Mouse (Mus musculus) limb, embryonic 15.5 days (tissue): ENCODE results near the gene Carmil2. TPM values are rescaled to one million over a fixed set of nuclear protein-coding genes. Genes with fewer than 3 reads are reported as not detected.

Source experiments
- ATAC-seq: fragments of 200-750 bp; cut with Nextera tagmentation; 2 replicates; pipeline ENCODE4 v1.8.0; 2017; ENCODE audit warnings: low read depth, moderate TSS enrichment; ENCODE audit not compliant: insufficient number of reproducible peaks, low FRiP score, low TSS enrichment
- H3K27ac ChIP-seq: fragments of 300-500 bp; sonication (generic); 2 replicates; pipeline ENCODE4 v1.5.1; 2015; ENCODE audit warnings: moderate library complexity, mild to moderate bottlenecking, inconsistent platforms
- H3K27me3 ChIP-seq: fragments of 300-500 bp; sonication (generic); 2 replicates; pipeline ENCODE4 v1.6.1; 2015; ENCODE audit warnings: inconsistent platforms
- H3K36me3 ChIP-seq: fragments of 300-500 bp; sonication (generic); 2 replicates; pipeline ENCODE4 v1.6.1; 2015; ENCODE audit warnings: inconsistent platforms
- H3K4me1 ChIP-seq: fragments of 300-500 bp; sonication (generic); 2 replicates; pipeline ENCODE4 v1.6.1; 2015; ENCODE audit warnings: inconsistent platforms
- H3K4me2 ChIP-seq: fragments of 300-500 bp; sonication (generic); 2 replicates; pipeline ENCODE4 v1.6.1; 2015; ENCODE audit warnings: mild to moderate bottlenecking, inconsistent platforms
- H3K4me3 ChIP-seq: fragments of 300-500 bp; sonication (generic); 2 replicates; pipeline ENCODE4 v1.5.1; 2015; ENCODE audit warnings: mild to moderate bottlenecking, inconsistent platforms
- H3K9ac ChIP-seq: fragments of 300-500 bp; sonication (generic); 2 replicates; pipeline ENCODE4 v1.6.1; 2015; ENCODE audit warnings: inconsistent platforms
- H3K9me3 ChIP-seq: fragments of 300-500 bp; sonication (generic); 2 replicates; pipeline ENCODE4 v1.6.1; 2016; ENCODE audit warnings: inconsistent platforms
- WGBS: fragments of 180-500 bp; shearing (Covaris S2); methylation state at CpG from one replicate; pipeline ENCODE4 v1.1.7; 2015; 5-methylcytosine and 5-hydroxymethylcytosine counted together
- polyA plus RNA-seq: library from polyadenylated mRNA; unstranded; fragments of >200 nt; fragmentation: Nextera tagmentation; extraction: Ambion mirVana; gene quantifications from 2 replicates; pipeline ENCODE4 v1.2.1, GENCODE M21; 2015

Carmil2 gene
- polyA plus RNA-seq, 1 experiment from 2014 or later, result 0.47 TPM

- H3K27me3 ChIP-seq, result no peaks in the 10 kb centered on the region
- no peaks in the 10 kb centered on the region for H3K9me3 ChIP-seq
- WGBS, result 92% methylated on average over 8 of the region's 8 CpGs
- ATAC-seq, result no peak
- H3K4me2 ChIP-seq, result no peak overlapping the region
- H3K27ac ChIP-seq, result no peak overlapping the region
- H3K9ac ChIP-seq, result no peak overlapping the region
- no peak overlapping the region for H3K4me3 ChIP-seq
- H3K36me3 ChIP-seq, result peaks cover 13% of the 10 kb centered on the region
- peaks cover 21% of the 10 kb centered on the region for H3K4me1 ChIP-seq
Observed at GRCm38 (mm10) chr8:105708675-105709074, 22.6 kb downstream of the Carmil2 start.

GRCm38 (mm10) chr8:105709317-105709716 lies 23.2 kb downstream of the Carmil2 start:
- H3K9ac ChIP-seq, result no peak overlapping the region
- ATAC-seq, result no peak
- no peaks in the 10 kb centered on the region for H3K27me3 ChIP-seq
- H3K4me1 ChIP-seq, result peaks cover 21% of the 10 kb centered on the region
- no peak overlapping the region for H3K4me2 ChIP-seq
- no peaks in the 10 kb centered on the region for H3K9me3 ChIP-seq
- H3K36me3 ChIP-seq, result peaks cover 7% of the 10 kb centered on the region
- H3K27ac ChIP-seq, result no peak overlapping the region
- 79% methylated on average over 12 of the region's 14 CpGs for WGBS
- H3K4me3 ChIP-seq, result no peak overlapping the region

- Histone ChIP-seq H3K4me2 (no peak overlapping the region), H3K36me3 (peaks cover 10% of the 10 kb centered on the region), H3K4me1 (peaks cover 11% of the 10 kb centered on the region), H3K27me3 (no peaks in the 10 kb centered on the region), H3K27ac (no peak overlapping the region), H3K4me3 (no peak overlapping the region), H3K9me3 (no peaks in the 10 kb centered on the region), H3K9ac (no peak overlapping the region)
- ATAC-seq, result no peak
- 90% methylated on average over 3 of the region's 3 CpGs for WGBS
Observed at GRCm38 (mm10) chr8:105712286-105712685, 26.2 kb downstream of the Carmil2 start.

DNA sequence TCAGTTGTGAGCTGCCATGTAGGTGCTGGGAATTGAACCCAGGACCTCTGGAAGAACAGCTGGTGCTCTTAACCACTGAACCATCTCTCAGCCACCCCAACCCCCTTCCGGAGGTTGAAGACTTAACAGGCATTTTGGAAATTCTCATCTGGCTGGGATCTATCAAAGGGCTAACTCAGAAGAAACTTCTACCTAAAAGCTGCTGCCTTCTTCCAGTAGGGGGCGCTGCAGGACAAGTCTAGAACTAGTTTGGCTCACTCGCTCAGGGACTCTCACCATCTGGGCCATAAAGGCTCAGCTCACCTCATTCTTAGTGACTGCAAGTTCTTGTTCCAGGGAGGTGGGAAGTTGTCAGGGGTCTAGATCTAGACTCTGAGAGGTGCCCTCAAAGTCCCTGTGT lies 28.1 kb downstream of the Carmil2 start:
- no peak overlapping the region for H3K4me2 ChIP-seq
- H3K4me1 ChIP-seq, result 0 out of 2 replicates have a peak, but pooled peaks cover 3% of the 10 kb centered on the region
- no peaks in the 10 kb centered on the region for H3K9me3 ChIP-seq
- no peak overlapping the region for H3K4me3 ChIP-seq
- H3K27ac ChIP-seq, result no peak overlapping the region
- no peak overlapping the region for H3K9ac ChIP-seq
- H3K27me3 ChIP-seq, result no peaks in the 10 kb centered on the region
- WGBS, result 5% methylated on average over 3 of the region's 3 CpGs
- peaks cover 10% of the 10 kb centered on the region for H3K36me3 ChIP-seq
- peak; percentile 40; the same call in 1 of the 2 replicates for ATAC-seq

- Histone ChIP-seq H3K4me2 (no peak overlapping the region), H3K9me3 (no peaks in the 10 kb centered on the region), H3K4me3 (no peak overlapping the region), H3K27ac (peak overlapping the region; percentile 68; the same call in 1 of the 2 replicates), H3K9ac (no peak overlapping the region), H3K27me3 (no peaks in the 10 kb centered on the region), H3K4me1 (0 out of 2 replicates have a peak, but pooled peaks cover 3% of the 10 kb centered on the region), H3K36me3 (peaks cover 10% of the 10 kb centered on the region)
- WGBS, result 62% methylated on average over 6 of the region's 6 CpGs
- ATAC-seq, result 0 out of 2 replicates have a peak, but pooled peaks have one; percentile 37
Observed at GRCm38 (mm10) chr8:105715042-105715441, 29.0 kb downstream of the Carmil2 start.

GRCm38 (mm10) chr8:105716302-105716945 lies 30.4 kb downstream of the Carmil2 start:
- Histone ChIP-seq H3K4me3 (no peak overlapping the region), H3K9ac (no peak overlapping the region), H3K27ac (no peak overlapping the region), H3K4me1 (0 out of 2 replicates have a peak, but pooled peaks cover 3% of the 10 kb centered on the region), H3K36me3 (peaks cover 13% of the 10 kb centered on the region), H3K9me3 (no peaks in the 10 kb centered on the region), H3K27me3 (no peaks in the 10 kb centered on the region), H3K4me2 (no peak overlapping the region)
- no peak for ATAC-seq
- WGBS, result 89% methylated on average over 15 of the region's 15 CpGs

GRCm38 (mm10) chr8:105719637-105720036 lies 33.6 kb downstream of the Carmil2 start:
- Histone ChIP-seq H3K4me3 (no peak overlapping the region), H3K4me2 (no peak overlapping the region), H3K4me1 (0 out of 2 replicates have a peak, but pooled peaks cover 3% of the 10 kb centered on the region), H3K27ac (no peak overlapping the region), H3K36me3 (peaks cover 22% of the 10 kb centered on the region), H3K27me3 (no peaks in the 10 kb centered on the region), H3K9me3 (no peaks in the 10 kb centered on the region), H3K9ac (no peak overlapping the region)
- WGBS, result 91% methylated on average over 4 of the region's 4 CpGs
- ATAC-seq, result no peak

DNA sequence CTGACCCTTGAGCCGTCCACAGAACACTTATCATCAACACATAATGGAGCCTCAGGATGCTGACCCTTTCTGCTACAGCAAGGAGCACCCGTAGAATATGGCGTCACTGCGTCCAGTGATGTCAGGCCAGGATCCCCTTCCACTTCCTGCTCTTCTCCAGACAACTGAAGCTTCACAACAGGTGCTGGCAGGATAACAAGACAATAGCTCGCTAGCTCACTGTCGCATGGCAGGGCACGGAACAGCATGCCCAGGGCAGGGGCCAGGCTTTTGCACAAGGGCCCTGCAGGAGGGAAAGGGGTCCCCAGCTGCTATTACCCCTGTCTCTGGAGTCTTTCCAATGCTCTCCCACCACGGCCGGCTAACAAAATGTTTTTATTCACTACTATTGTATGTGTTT lies 36.8 kb downstream of the Carmil2 start:
- Histone ChIP-seq H3K9ac (no peak overlapping the region), H3K27ac (no peak overlapping the region), H3K4me3 (no peak overlapping the region), H3K4me1 (no peaks in the 10 kb centered on the region), H3K36me3 (peaks cover 31% of the 10 kb centered on the region), H3K9me3 (no peaks in the 10 kb centered on the region), H3K4me2 (no peak overlapping the region), H3K27me3 (no peaks in the 10 kb centered on the region)
- ATAC-seq, result no peak
- 94% methylated on average over 9 of the region's 9 CpGs for WGBS

DNA sequence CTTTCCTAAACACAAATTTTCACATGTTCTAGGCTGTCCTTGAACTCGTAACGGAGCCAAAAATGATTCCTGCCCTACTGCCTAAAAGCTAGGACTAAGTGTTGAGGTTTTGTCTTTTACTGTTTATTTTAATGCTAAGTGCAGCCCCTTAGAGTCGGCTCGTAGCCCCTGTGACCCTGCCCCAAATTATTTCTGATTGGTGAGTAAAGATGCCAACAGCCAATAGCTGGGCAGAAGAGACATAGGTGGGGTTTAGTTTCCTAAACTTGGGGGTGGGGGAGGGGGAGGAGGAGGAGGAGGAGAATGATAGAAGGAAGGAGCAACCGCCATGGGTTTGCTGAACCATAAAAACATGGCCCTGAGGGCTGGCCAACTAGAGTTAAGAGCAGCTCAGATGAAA lies 39.7 kb downstream of the Carmil2 start:
- Histone ChIP-seq H3K27me3 (no peaks in the 10 kb centered on the region), H3K4me3 (no peak overlapping the region), H3K27ac (no peak overlapping the region), H3K4me1 (no peaks in the 10 kb centered on the region), H3K9me3 (no peaks in the 10 kb centered on the region), H3K4me2 (no peak overlapping the region), H3K9ac (no peak overlapping the region), H3K36me3 (peaks cover 33% of the 10 kb centered on the region)
- no peak for ATAC-seq
- WGBS, result 75% methylated on average over 5 of the region's 5 CpGs

GRCm38 (mm10) chr8:105727397-105728124 lies 41.5 kb downstream of the Carmil2 start:
- WGBS, result 83% methylated on average over 18 of the region's 18 CpGs
- Histone ChIP-seq H3K27me3 (no peaks in the 10 kb centered on the region), H3K4me3 (no peak overlapping the region), H3K4me2 (no peak overlapping the region), H3K4me1 (no peaks in the 10 kb centered on the region), H3K9me3 (no peaks in the 10 kb centered on the region), H3K36me3 (peaks cover 30% of the 10 kb centered on the region), H3K27ac (peak overlapping the region; percentile 2; the same call in 1 of the 2 replicates), H3K9ac (no peak overlapping the region)
- ATAC-seq, result no peak

DNA sequence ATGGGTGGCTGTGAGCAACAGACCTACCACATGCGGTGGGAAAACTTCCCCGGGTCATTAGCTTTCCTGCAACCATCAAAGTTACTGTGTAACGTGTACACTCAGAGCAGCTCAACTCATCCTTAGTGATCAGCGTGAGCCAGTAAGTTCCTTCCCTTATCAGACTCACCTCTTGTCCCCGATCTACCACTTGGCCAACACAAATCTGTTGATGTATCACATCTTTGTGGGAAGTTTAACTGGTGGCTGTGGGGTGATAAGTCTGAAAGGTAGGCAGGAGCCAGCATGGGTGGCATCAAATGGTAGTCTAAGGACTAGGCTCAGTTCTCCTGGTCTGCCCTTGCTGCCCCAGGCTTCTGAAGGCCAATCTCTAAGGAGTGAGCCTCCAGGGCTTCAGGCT lies 46.1 kb downstream of the Carmil2 start:
- H3K9me3 ChIP-seq, result no peaks in the 10 kb centered on the region
- H3K27ac ChIP-seq, result no peak overlapping the region
- H3K4me2 ChIP-seq, result no peak overlapping the region

DNA sequence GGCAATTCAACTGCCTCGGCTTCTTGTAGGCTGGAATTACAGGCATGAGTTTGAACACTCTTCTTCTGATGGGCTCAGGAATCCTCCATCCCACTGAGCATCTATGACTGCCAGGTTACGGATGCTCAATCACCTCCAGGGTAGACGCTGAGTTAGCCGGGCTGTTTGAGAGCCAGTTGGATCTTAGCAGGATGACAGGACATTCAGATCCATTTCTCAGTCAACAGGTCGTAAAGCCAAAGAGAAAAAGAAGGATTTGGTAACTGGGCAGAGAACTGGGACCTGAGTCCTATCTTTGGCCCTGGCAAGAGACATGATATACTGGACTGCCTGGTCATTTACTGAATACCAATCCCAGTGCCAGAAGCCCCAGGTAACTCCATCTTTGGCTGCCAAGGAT lies 53.1 kb downstream of the Carmil2 start:
- H3K4me1 ChIP-seq, result no peaks in the 10 kb centered on the region
- no peaks in the 10 kb centered on the region for H3K36me3 ChIP-seq
- no peak overlapping the region for H3K27ac ChIP-seq
- ATAC-seq, result no peak
- no peak overlapping the region for H3K4me2 ChIP-seq
- H3K27me3 ChIP-seq, result no peaks in the 10 kb centered on the region
- WGBS, result 79% methylated on average over 5 of the region's 5 CpGs
- H3K9me3 ChIP-seq, result no peaks in the 10 kb centered on the region
- H3K4me3 ChIP-seq, result no peak overlapping the region
- no peak overlapping the region for H3K9ac ChIP-seq

More for the DNA sequence above, 46.1 kb downstream of the Carmil2 start:
- WGBS, result 91% methylated on average over 5 of the region's 5 CpGs
- no peaks in the 10 kb centered on the region for H3K4me1 ChIP-seq
- H3K27me3 ChIP-seq, result no peaks in the 10 kb centered on the region
- peaks cover 9% of the 10 kb centered on the region for H3K36me3 ChIP-seq
- no peak overlapping the region for H3K4me3 ChIP-seq
- H3K9ac ChIP-seq, result no peak overlapping the region
- ATAC-seq, result no peak
